Mouse (Mus musculus) lung, adult 2 months (tissue): ENCODE measurements around the gene Gtf2ird1.

Experiments
- CTCF ChIP-seq: fragments of 200-500 bp; IDR thresholded peaks from 2 replicates; pipeline ENCODE4 v1.5.1; 2011; ENCODE audit warnings: mild to moderate bottlenecking, low read length, control low read depth; ENCODE audit not compliant: insufficient read depth
- POLR2A ChIP-seq: fragments of 200-500 bp; IDR thresholded peaks from 2 replicates; pipeline ENCODE4 v1.6.1; 2011; ENCODE audit warnings: low read depth, mild to moderate bottlenecking, control low read depth, low read length, borderline replicate concordance; ENCODE audit errors: extremely low read depth

DNA sequence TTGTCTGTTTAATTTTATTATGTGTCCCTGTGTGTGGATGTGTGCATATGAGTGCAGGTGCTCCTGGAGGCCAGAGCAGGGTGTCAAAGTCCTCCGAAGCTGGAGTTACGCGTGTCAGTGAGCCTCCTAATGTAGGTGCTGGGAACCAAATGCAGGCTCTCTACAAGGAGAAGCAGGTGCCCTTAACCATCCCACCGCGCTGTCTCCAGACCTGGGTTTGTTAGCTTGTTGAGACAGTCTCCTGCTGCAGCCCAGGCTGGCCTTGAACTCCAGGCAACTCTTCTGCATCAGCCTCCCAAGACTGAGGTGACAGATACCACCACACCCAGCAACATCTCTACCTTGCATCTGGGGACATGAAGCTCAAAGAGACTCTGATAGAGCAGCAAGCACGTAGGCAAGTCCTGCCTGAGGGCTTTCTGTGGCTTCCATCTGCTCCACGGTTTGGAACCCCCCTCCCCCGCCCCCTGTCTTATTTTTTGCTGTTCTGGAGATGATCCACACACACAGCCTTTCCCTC is 10.6 kb upstream of the Gtf2ird1 start:
- TF ChIP-seq POLR2A (no peak), CTCF (no peak)
